Mouse (Mus musculus) neural tube, embryonic 12.5 days (tissue): ENCODE data around the gene Prf1. TPM values are rescaled to one million over a fixed set of nuclear protein-coding genes. Genes with fewer than 3 reads are reported as not detected.

Source experiments
- ATAC-seq: fragments of 200-750 bp; cut with Nextera tagmentation; 2 replicates; pipeline ENCODE4 v1.8.0; 2017; ENCODE audit warnings: low read depth, mild to moderate bottlenecking, moderate TSS enrichment, moderate library complexity; ENCODE audit not compliant: low FRiP score
- H3K27ac ChIP-seq: fragments of 300-500 bp; sonication (generic); 2 replicates; pipeline ENCODE4 v1.5.1; 2016
- H3K27me3 ChIP-seq: fragments of 300-500 bp; sonication (generic); replicated peaks from 2 replicates; pipeline ENCODE4 v1.6.1; 2016; ENCODE audit warnings: mild to moderate bottlenecking
- H3K36me3 ChIP-seq: fragments of 300-500 bp; sonication (generic); 2 replicates; pipeline ENCODE4 v1.6.1; 2016; ENCODE audit warnings: mild to moderate bottlenecking
- H3K4me1 ChIP-seq: fragments of 300-500 bp; sonication (generic); 2 replicates; pipeline ENCODE4 v1.6.1; 2016
- H3K4me2 ChIP-seq: fragments of 300-500 bp; sonication (generic); replicated peaks from 2 replicates; pipeline ENCODE4 v1.6.1; 2016; ENCODE audit warnings: mild to moderate bottlenecking
- H3K4me3 ChIP-seq: fragments of 300-500 bp; sonication (generic); 2 replicates; pipeline ENCODE4 v1.5.1; 2016
- H3K9ac ChIP-seq: fragments of 300-500 bp; sonication (generic); 2 replicates; pipeline ENCODE4 v1.6.1; 2016; ENCODE audit warnings: mild to moderate bottlenecking
- H3K9me3 ChIP-seq: fragments of 300-500 bp; sonication (generic); 2 replicates; pipeline ENCODE4 v1.6.1; 2016; ENCODE audit warnings: mild to moderate bottlenecking
- WGBS: fragments of 180-500 bp; shearing (Covaris S2); methylation state at CpG from one replicate; pipeline ENCODE4 v1.1.7; 2016; 5-methylcytosine and 5-hydroxymethylcytosine counted together
- polyA plus RNA-seq: library from polyadenylated mRNA; unstranded; fragments of >200 nt; fragmentation: Nextera tagmentation; extraction: Ambion mirVana; gene quantifications from 2 replicates; pipeline ENCODE4 v1.2.1, GENCODE M21; 2016

The Prf1 gene
- polyA plus RNA-seq, 1 experiment from 2014 or later, result not detected

- WGBS, result 66% methylated on average over 8 of the region's 8 CpGs
- Histone ChIP-seq H3K27me3 (no peaks in the 10 kb centered on the region), H3K9me3 (no peaks in the 10 kb centered on the region), H3K27ac (no peak overlapping the region), H3K9ac (no peak overlapping the region), H3K4me2 (no peak overlapping the region), H3K4me1 (peaks cover 26% of the 10 kb centered on the region), H3K4me3 (no peak overlapping the region), H3K36me3 (peaks cover 12% of the 10 kb centered on the region)
- ATAC-seq, result no peak
Measured at GRCm38 (mm10) chr10:61343950-61344349, 46.3 kb downstream of the Prf1 start.

- H3K9me3 ChIP-seq, result peaks cover 4% of the 10 kb centered on the region; the same call in 1 of the 2 replicates
- H3K4me3 ChIP-seq, result no peak overlapping the region
- ATAC-seq, result no peak
- no peak overlapping the region for H3K27ac ChIP-seq
- peaks cover 25% of the 10 kb centered on the region for H3K36me3 ChIP-seq
- H3K9ac ChIP-seq, result no peak overlapping the region
- no peak overlapping the region for H3K4me2 ChIP-seq
- peaks cover 26% of the 10 kb centered on the region for H3K4me1 ChIP-seq
- no peaks in the 10 kb centered on the region for H3K27me3 ChIP-seq
- WGBS, result 79% methylated on average over 8 of the region's 8 CpGs
Measured at GRCm38 (mm10) chr10:61345179-61345578, 47.5 kb downstream of the Prf1 start.

- no peak for ATAC-seq
- Histone ChIP-seq H3K9me3 (peaks cover 4% of the 10 kb centered on the region; the same call in 1 of the 2 replicates), H3K4me1 (peaks cover 26% of the 10 kb centered on the region), H3K4me2 (no peak overlapping the region), H3K9ac (no peak overlapping the region), H3K27ac (no peak overlapping the region), H3K36me3 (peaks cover 34% of the 10 kb centered on the region), H3K4me3 (no peak overlapping the region), H3K27me3 (no peaks in the 10 kb centered on the region)
- 22% methylated on average over 10 of the region's 10 CpGs for WGBS
Measured at GRCm38 (mm10) chr10:61346374-61346773, 48.7 kb downstream of the Prf1 start.

DNA sequence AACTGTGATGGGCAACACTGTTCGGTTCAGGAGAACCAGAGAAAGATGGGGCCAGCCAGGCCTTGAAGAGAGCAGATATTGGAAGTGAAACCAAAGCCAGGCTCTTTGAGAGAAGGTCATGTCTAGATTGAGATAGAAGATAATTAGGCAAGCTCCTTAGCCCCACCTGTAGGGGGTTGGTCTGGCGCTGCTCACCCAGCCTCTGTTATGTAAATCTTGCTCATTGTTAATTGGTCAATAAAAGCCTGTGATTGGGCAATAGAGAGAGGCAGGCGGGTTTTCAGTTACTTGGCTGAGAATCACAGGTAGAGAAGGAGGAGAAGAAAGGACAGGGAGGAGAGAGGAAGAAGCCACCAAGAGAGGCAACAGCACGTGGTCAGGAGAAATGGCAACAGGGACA lies 53.6 kb downstream of the Prf1 start:
- ATAC-seq, result no peak
- peaks cover 4% of the 10 kb centered on the region; the same call in 1 of the 2 replicates for H3K9me3 ChIP-seq
- H3K4me1 ChIP-seq, result peaks cover 10% of the 10 kb centered on the region
- no peak overlapping the region for H3K4me2 ChIP-seq
- H3K27ac ChIP-seq, result no peak overlapping the region
- H3K4me3 ChIP-seq, result no peak overlapping the region
- peaks cover 34% of the 10 kb centered on the region for H3K36me3 ChIP-seq
- no peaks in the 10 kb centered on the region for H3K27me3 ChIP-seq
- WGBS, result 56% methylated on average over 4 of the region's 4 CpGs
- no peak overlapping the region for H3K9ac ChIP-seq

Other genes with a start within 250 kb of the Prf1 start
- gene Pcbd1, start 208.5 kb upstream of the Prf1 start, polyA plus RNA-seq, result 27.2 and 27.6 TPM in 2 replicates
- gene Sgpl1, start 150.1 kb upstream of the Prf1 start, polyA plus RNA-seq, result 79.9 and 84.8 TPM in 2 replicates
- 0.67 and 0.79 TPM in 2 replicates for gene Tbata, start 125.9 kb upstream of the Prf1 start, polyA plus RNA-seq
- 0.43 and 0.46 TPM in 2 replicates for gene Adamts14, start 24.4 kb upstream of the Prf1 start, polyA plus RNA-seq
- 32.8 and 34.8 TPM in 2 replicates for gene Pald1, start 85.7 kb downstream of the Prf1 start, polyA plus RNA-seq
- 0.13 TPM in 1 of 2 replicates, not detected in the other for gene Nodal, start 120.1 kb downstream of the Prf1 start, polyA plus RNA-seq
- gene Eif4ebp2, start 154.8 kb downstream of the Prf1 start, polyA plus RNA-seq, result 52.0 and 64.9 TPM in 2 replicates
- 12.6 and 13.2 TPM in 2 replicates for gene Lrrc20, start 178.0 kb downstream of the Prf1 start, polyA plus RNA-seq